ENCODE assay signal across 12 mouse cellular contexts in genomic region chr1:180462396-180462795, GRCm38 (mm10). TPM values are rescaled to one million over a fixed set of nuclear protein-coding genes. Genes with fewer than 3 reads are reported as not detected.
DNase-seq lines count a peak whose midpoint lies in the region; ATAC-seq and TF ChIP-seq lines count a peak whose summit lies in the region.
"Had no signal": no experiment of that assay in that cellular context is flagged by ENCODE, and none has a peak within 500 bp of the region (broad histone marks: within the 10 kb centered on the region; RNA-seq: fewer than 3 reads in every experiment).

No protein-coding gene starts in this region.

- no peak overlapping the region for H3K9ac ChIP-seq in lung, postnatal 0 days (replicated peaks; ENCODE audit: low read depth)
- no peak overlapping the region for H3K9ac ChIP-seq in forebrain, embryonic 14.5 days (ENCODE audit: low read length)
- H3K9ac ChIP-seq: neural tube, embryonic 13.5 days had no signal

- H3K9me3 ChIP-seq in lung, postnatal 0 days (ENCODE audit: low read length) = no peaks in the 10 kb centered on the region
- no peaks in the 10 kb centered on the region for H3K9me3 ChIP-seq in forebrain, embryonic 14.5 days (replicated peaks; ENCODE audit: control insufficient read depth, low read length)
- H3K9me3 ChIP-seq in midbrain, embryonic 10.5 days (replicated peaks) = no peaks in the 10 kb centered on the region
- H3K9me3 ChIP-seq: neural tube, embryonic 13.5 days had no signal

- no peak overlapping the region for H3K4me3 ChIP-seq in lung, postnatal 0 days (ENCODE audit: low read depth, low read length)
- no peak overlapping the region for H3K4me3 ChIP-seq in forebrain, embryonic 14.5 days (ENCODE audit: low read depth, low read length)
- H3K4me3 ChIP-seq in midbrain, embryonic 10.5 days = no peak overlapping the region
- H3K4me3 ChIP-seq: megakaryocyte, embryonic 14.5 days; neural tube, embryonic 13.5 days had no signal

- H3K36me3 ChIP-seq in lung, postnatal 0 days (ENCODE audit: insufficient read depth, low read length) = no peaks in the 10 kb centered on the region
- H3K36me3 ChIP-seq in forebrain, embryonic 14.5 days (ENCODE audit: control insufficient read depth, insufficient read depth, low read length) = no peaks in the 10 kb centered on the region
- no peaks in the 10 kb centered on the region for H3K36me3 ChIP-seq in midbrain, embryonic 10.5 days
- H3K36me3 ChIP-seq: neural tube, embryonic 13.5 days had no signal

- peak; percentile 47 for ATAC-seq in lung, postnatal 0 days
- ATAC-seq in forebrain, embryonic 14.5 days = no peak

- H3K4me1 ChIP-seq in lung, postnatal 0 days (ENCODE audit: insufficient read depth, low read depth, low read length) = no peaks in the 10 kb centered on the region
- H3K4me1 ChIP-seq in forebrain, embryonic 14.5 days (ENCODE audit: control insufficient read depth, insufficient read depth, low read length) = peaks cover 8% of the 10 kb centered on the region
- H3K4me1 ChIP-seq in midbrain, embryonic 10.5 days = peaks cover 48% of the 10 kb centered on the region

- H3K4me2 ChIP-seq in lung, postnatal 0 days (replicated peaks; ENCODE audit: low read depth, low read length) = no peak overlapping the region
- no peak overlapping the region for H3K4me2 ChIP-seq in forebrain, embryonic 14.5 days (ENCODE audit: low read length)
- H3K4me2 ChIP-seq: neural tube, embryonic 13.5 days had no signal

- H3K27ac ChIP-seq in lung, postnatal 0 days (ENCODE audit: low read length) = no peak overlapping the region
- H3K27ac ChIP-seq in forebrain, embryonic 14.5 days (ENCODE audit: low read depth, low read length) = no peak overlapping the region
- H3K27ac ChIP-seq in midbrain, embryonic 10.5 days (replicated peaks) = no peak overlapping the region
- H3K27ac ChIP-seq: neural tube, embryonic 13.5 days had no signal

- intact Hi-C loops in heart, postnatal 25 days (cut with DNase I) = no loop called here

- no peaks in the 10 kb centered on the region for H3K27me3 ChIP-seq in lung, postnatal 0 days (replicated peaks; ENCODE audit: insufficient read depth, low read length)
- no peaks in the 10 kb centered on the region for H3K27me3 ChIP-seq in forebrain, embryonic 14.5 days (replicated peaks; ENCODE audit: control insufficient read depth, insufficient read depth, low read length)
- no peaks in the 10 kb centered on the region for H3K27me3 ChIP-seq in midbrain, embryonic 10.5 days (ENCODE audit: low read depth, poor library complexity, severe bottlenecking)
- H3K27me3 ChIP-seq: neural tube, embryonic 13.5 days had no signal

- WGBS in lung, postnatal 0 days = 42% methylated on average over 5 of the region's 5 CpGs
- WGBS in forebrain, embryonic 14.5 days = 89% methylated on average over 5 of the region's 5 CpGs
- WGBS in midbrain, embryonic 10.5 days = 91% methylated on average over 5 of the region's 5 CpGs

- no peak for TF ChIP-seq CTCF in lung, postnatal 0 days (IDR thresholded peaks at IDR 0.05)

- peak; percentile 54 for DNase-seq in heart, adult 8-10 months (ENCODE audit: low spot score)
- DNase-seq in heart, postnatal 25 days (ENCODE audit: low spot score) = no peak
- DNase-seq in brain, adult 2 months (ENCODE audit: low read depth, low spot score) = peak; percentile 71
- DNase-seq in gastrocnemius, postnatal 10 days = peak; percentile 30
- DNase-seq in lung, postnatal 0 days (ENCODE audit: low spot score) = peak; percentile 33
- no peak for DNase-seq in forebrain, embryonic 14.5 days (ENCODE audit: low spot score)
- no peak for DNase-seq in adrenal gland, adult 2 months
- no peak for DNase-seq in midbrain, embryonic 10.5 days (ENCODE audit: low spot score)
- DNase-seq: liver; thymus, postnatal 14 days had no signal

- TF ChIP-seq EP300 in lung, postnatal 0 days (IDR thresholded peaks at IDR 0.05) = no peak

RNA-seq across cellular contexts. Expression of gene Stum, which starts 20.9 kb away (rescaled TPM):
- total RNA-seq in heart, adult 8-10 months (2022) = 1 to 10 TPM; 2.4 to 3.2 (median 2.7) TPM
- total RNA-seq in heart, postnatal 25 days (2021) = 1 to 10 TPM; 1.1 to 1.2 TPM
- 1 to 10 TPM; 1.2 to 2.1 TPM for total RNA-seq in gastrocnemius, postnatal 10 days (2021)
- polyA plus RNA-seq in lung, postnatal 0 days (2015; fragmentation: Nextera tagmentation; extraction: Ambion mirVana) = 0.07 and 0.08 TPM in 2 replicates
- 3.2 and 5.3 TPM in 2 replicates for polyA plus RNA-seq in forebrain, embryonic 14.5 days (2014; fragmentation: Nextera tagmentation; extraction: Ambion mirVana)
- total RNA-seq in adrenal gland, adult 2 months (2021) = under 1 TPM; 0.52 to 0.63 TPM
- polyA plus RNA-seq in adrenal gland, adult 2 months (2012; rRNA removed) = 0.19 and 2.0 TPM in 2 replicates
- polyA plus RNA-seq in midbrain, embryonic 10.5 days (2016; fragmentation: Nextera tagmentation; extraction: Ambion mirVana) = 2.8 and 6.6 TPM in 2 replicates

Comparison
In these comparisons a context has a peak if more than half of its experiments do, and no peak if none do; other contexts are left out.
1. DNase-seq: peak in heart, adult 8-10 months (single experiment), brain, adult 2 months (single experiment), gastrocnemius, postnatal 10 days (single experiment) and lung, postnatal 0 days (single experiment); none in heart, postnatal 25 days (single experiment), forebrain, embryonic 14.5 days (single experiment), adrenal gland, adult 2 months (single experiment) and midbrain, embryonic 10.5 days (single experiment).